22 mouse cellular contexts compared by ENCODE assay signal in genomic region chr11:86497356-86497755, GRCm38 (mm10). TPM values are rescaled to one million over a fixed set of nuclear protein-coding genes. Genes with fewer than 3 reads are reported as not detected.
DNase-seq lines count a peak whose midpoint lies in the region; ATAC-seq and TF ChIP-seq lines count a peak whose summit lies in the region.
"Had no signal": no experiment of that assay in that cellular context is flagged by ENCODE, and none has a peak within 500 bp of the region (broad histone marks: within the 10 kb centered on the region; RNA-seq: fewer than 3 reads in every experiment).

No protein-coding gene starts in this region.

- TF ChIP-seq POLR2A in CH12.LX (IDR thresholded peaks at IDR 0.05; ENCODE audit: low read depth, low read length) (peak; percentile 7; the same call in 1 of the 2 replicates), MEL (IDR thresholded peaks at IDR 0.05; ENCODE audit: control insufficient read depth in 1 of 2, insufficient read depth in 1 of 2, low read depth in 1 of 2, low read length in 2 of 2, poor library complexity in 1 of 2) (no peak)

- H3K79me2 ChIP-seq in CH12.LX (replicated peaks; ENCODE audit: control insufficient read depth, extremely low read depth, insufficient read depth, poor library complexity, severe bottlenecking), result no peaks in the 10 kb centered on the region
- no peaks in the 10 kb centered on the region for H3K79me2 ChIP-seq in MEL (ENCODE audit: control insufficient read depth, insufficient read depth, low read length, poor library complexity)

- H3K27ac ChIP-seq in CH12.LX (ENCODE audit: insufficient read depth, low read depth) (no peak overlapping the region), MEL (ENCODE audit: control insufficient read depth, low read depth, low read length) (no peak overlapping the region)

- TF ChIP-seq CTCF in CH12.LX (conservative IDR thresholded peaks at IDR 0.05 in 1 of 2, IDR thresholded peaks at IDR 0.05 in 1 of 2; ENCODE audit: low read depth in 2 of 2, low read length in 2 of 2) (no peak), MEL (IDR thresholded peaks at IDR 0.05 in 2 of 3, conservative IDR thresholded peaks at IDR 0.05 in 1 of 3; ENCODE audit: control insufficient read depth in 1 of 3, insufficient read depth in 1 of 3, low read depth in 2 of 3, low read length in 3 of 3, poor library complexity in 1 of 3, severe bottlenecking in 1 of 3) (no peak)

- TF ChIP-seq RAD21 in CH12.LX (IDR thresholded peaks at IDR 0.05; ENCODE audit: low read depth, low read length) (no peak), MEL (IDR thresholded peaks at IDR 0.05; ENCODE audit: low read depth, low read length) (no peak)

- dilution Hi-C loops in CH12.LX (cut with MboI; ENCODE audit: extremely low pct_ligation_motif_present, extremely low pct_unique_long_range_greater_than_20kb, low sequenced_read_pairs), result no loop called here

- DNase-seq in heart, adult 11 months, result peak; percentile 17
- no peak for DNase-seq in heart, postnatal 14 days
- DNase-seq in CH12.LX (ENCODE audit: extremely low read depth) (no peak), MEL (ENCODE audit: low read depth, low spot score) (peak; percentile 67)
- DNase-seq in cerebellum, postnatal 10 days, result no peak
- DNase-seq: adrenal gland, adult 2 months; adrenal gland, adult 8-10 months; adrenal gland, postnatal 10 days; adrenal gland, postnatal 14 days; adrenal gland, postnatal 25 days; adrenal gland, postnatal 36 days; B cell, adult 2 months; cerebellum, adult 11 months; cerebellum, adult 11-12 months; cerebellum, adult 18-20 months; cerebellum, adult 2 months; cerebellum, adult 8-10 months had no signal

- H3K4me3 ChIP-seq in CH12.LX (replicated peaks in 1 of 3; ENCODE audit: low read depth in 2 of 3, low read length in 2 of 3, poor library complexity in 1 of 3) (no peak overlapping the region), MEL (ENCODE audit: control insufficient read depth in 1 of 2, insufficient read depth in 1 of 2, low read depth in 2 of 2, low read length in 2 of 2) (no peak overlapping the region)

- H3K9me3 ChIP-seq in CH12.LX (replicated peaks; ENCODE audit: low read length), result no peaks in the 10 kb centered on the region
- no peaks in the 10 kb centered on the region for H3K9me3 ChIP-seq in MEL (replicated peaks; ENCODE audit: insufficient read depth, low read length)
- H3K9me3 ChIP-seq: G1E had no signal

- H3K4me1 ChIP-seq in CH12.LX (ENCODE audit: control insufficient read depth in 1 of 2, insufficient read depth in 2 of 2) (peaks cover 0 to 16% of the 10 kb centered on the region in 2 experiments; a peak in 2 of 4 replicates), MEL (ENCODE audit: control insufficient read depth in 1 of 2, insufficient read depth in 2 of 2, low read length in 2 of 2) (no peaks in the 10 kb centered on the region; a peak in 3 of 4 replicates)

- no peak overlapping the region for H3K4me2 ChIP-seq in CH12.LX (ENCODE audit: insufficient read depth, low read depth, poor library complexity, severe bottlenecking)

- TF ChIP-seq EP300 in CH12.LX (IDR thresholded peaks at IDR 0.05; ENCODE audit: low read length) (no peak), MEL (IDR thresholded peaks at IDR 0.05; ENCODE audit: low read depth in 1 of 2, low read length in 2 of 2) (peak; percentile 53 to 74; a peak in 3 of 4 replicates)

- H3K9ac ChIP-seq in CH12.LX (ENCODE audit: insufficient read depth, low read depth) (no peak overlapping the region), MEL (ENCODE audit: control insufficient read depth, low read depth, low read length, poor library complexity, severe bottlenecking) (no peak overlapping the region)

- in situ Hi-C loops in CH12.LX (cut with MboI; ENCODE audit: low pct_ligation_motif_present, low pct_unique_long_range_greater_than_20kb, low sequenced_read_pairs), result no loop called here

- H3K36me3 ChIP-seq in CH12.LX (replicated peaks in 1 of 2; ENCODE audit: control insufficient read depth in 1 of 2, insufficient read depth in 1 of 2, low read length in 1 of 2) (peaks cover 44 to 74% of the 10 kb centered on the region in 2 experiments), MEL (ENCODE audit: control insufficient read depth in 1 of 2, insufficient read depth in 2 of 2, low read length in 2 of 2) (peaks cover 18 to 25% of the 10 kb centered on the region in 2 experiments)

- no peaks in the 10 kb centered on the region for H3K27me3 ChIP-seq in CH12.LX (replicated peaks)
- H3K27me3 ChIP-seq in MEL (ENCODE audit: control insufficient read depth in 1 of 2, insufficient read depth in 2 of 2, low read length in 2 of 2), result no peaks in the 10 kb centered on the region
- H3K27me3 ChIP-seq: Patski had no signal

- ATAC-seq in granulocyte monocyte progenitor cell, adult 5-6 weeks (replicated peaks; ENCODE audit: poor library complexity, severe bottlenecking), result no peak
- ATAC-seq: activated CD4-positive, CD25-positive, alpha-beta regulatory T cell, adult 4 months; CD4-positive, CD25-positive, alpha-beta regulatory T cell, adult 4 months; Patski had no signal

- intact Hi-C loops in heart, postnatal 14 days (cut with DNase I), result no loop called here

TF ChIP-seq in CH12.LX, 34 proteins besides CTCF, POLR2A, EP300 and RAD21:
- TF ChIP-seq ETS1 (conservative IDR thresholded peaks at IDR 0.05; ENCODE audit: low read depth, low read length), result no peak
- no peak for TF ChIP-seq JUND (conservative IDR thresholded peaks at IDR 0.05; ENCODE audit: low read depth, low read length)
- no peak for TF ChIP-seq RCOR1 (conservative IDR thresholded peaks at IDR 0.05; ENCODE audit: low read depth, low read length)
- TF ChIP-seq NRF1 (IDR thresholded peaks at IDR 0.05; ENCODE audit: low read depth, low read length), result no peak
- TF ChIP-seq ZC3H11A (IDR thresholded peaks at IDR 0.05; ENCODE audit: low read depth, low read length), result no peak
- no peak for TF ChIP-seq MAZ (IDR thresholded peaks at IDR 0.05; ENCODE audit: low read depth, low read length)
- TF ChIP-seq MYC (IDR thresholded peaks at IDR 0.05; ENCODE audit: low read depth, low read length), result no peak
- TF ChIP-seq HCFC1 (IDR thresholded peaks at IDR 0.05; ENCODE audit: low read depth, low read length), result no peak

TF ChIP-seq in MEL, 35 proteins besides CTCF, POLR2A, EP300 and RAD21:
- TF ChIP-seq RCOR1 (IDR thresholded peaks at IDR 0.05; ENCODE audit: low read depth, low read length), result peak; percentile 90
- TF ChIP-seq GATA1 (IDR thresholded peaks at IDR 0.05; ENCODE audit: low read depth, low read length), result peak; percentile 53
- TF ChIP-seq TAL1 (IDR thresholded peaks at IDR 0.05; ENCODE audit: low read length), result no peak
- no peak for TF ChIP-seq MYC (IDR thresholded peaks at IDR 0.05; ENCODE audit: low read depth, low read length)
- 0 out of 2 replicates have a peak, but pooled peaks have one; percentile 28 for TF ChIP-seq TCF12 (IDR thresholded peaks at IDR 0.05; ENCODE audit: low read depth, low read length)
- TF ChIP-seq POLR2AphosphoS2 (IDR thresholded peaks at IDR 0.05; ENCODE audit: low read length), result no peak
- TF ChIP-seq ELF1 (IDR thresholded peaks at IDR 0.05; ENCODE audit: low read depth, low read length), result no peak
- TF ChIP-seq MAZ (IDR thresholded peaks at IDR 0.05; ENCODE audit: low read depth, low read length), result no peak
- no peak for TF ChIP-seq ZNF384 (IDR thresholded peaks at IDR 0.05; ENCODE audit: low read depth, low read length)
- no peak for TF ChIP-seq USF2 (IDR thresholded peaks at IDR 0.05; ENCODE audit: borderline replicate concordance in 1 of 2, insufficient read depth in 1 of 2, low read depth in 1 of 2, low read length in 2 of 2)
- TF ChIP-seq ETS1 (IDR thresholded peaks at IDR 0.05; ENCODE audit: low read depth, low read length), result peak; percentile 42; the same call in 1 of the 2 replicates

RNA-seq across cellular contexts. Expression of gene Rnft1, which starts 12.9 kb away (rescaled TPM):
- 10 to 100 TPM; 25.2 to 28.6 TPM for total RNA-seq in heart, postnatal 14 days (2021)
- total RNA-seq in CH12.LX (2012; rRNA removed) (34.9 and 41.3 TPM in 2 replicates), CH12.LX (2014; rRNA removed) (49.2 and 53.0 TPM in 2 replicates), MEL (2012; rRNA removed) (40.3 and 42.0 TPM in 2 replicates)
- polyA plus RNA-seq in CH12.LX (2012; ENCODE audit: insufficient read length, low read depth) (43.2 and 49.7 TPM in 2 replicates), MEL (2012; ENCODE audit: insufficient read depth in 1 of 2, insufficient read length in 2 of 2, low read depth in 1 of 2, low replicate concordance in 2 of 2, missing spikeins in 1 of 2) (10 to 100 TPM in 1 of 2 experiments, not detected in 1; 38.1 TPM)
- 16.3 and 19.8 TPM in 2 replicates for total RNA-seq in granulocyte monocyte progenitor cell, adult 5-6 weeks (2014; fragmentation: Nextera tagmentation)
- total RNA-seq in granulocyte monocyte progenitor cell, adult 5-6 weeks (2017), result 16.1 and 19.4 TPM in 2 replicates

RNA-seq across cellular contexts. Expression of gene Rps6kb1, which starts 47.2 kb away (rescaled TPM):
- total RNA-seq in heart, postnatal 14 days (2021), result 10 to 100 TPM; 22.5 to 24.4 TPM
- total RNA-seq in CH12.LX (2012; rRNA removed) (45.2 and 56.7 TPM in 2 replicates), CH12.LX (2014; rRNA removed) (76.9 and 79.9 TPM in 2 replicates), MEL (2012; rRNA removed) (39.3 and 39.8 TPM in 2 replicates)
- polyA plus RNA-seq in CH12.LX (2012; ENCODE audit: insufficient read length, low read depth) (110 and 152 TPM in 2 replicates), MEL (2012; ENCODE audit: insufficient read depth in 1 of 2, insufficient read length in 2 of 2, low read depth in 1 of 2, low replicate concordance in 2 of 2, missing spikeins in 1 of 2) (10 to 100 TPM; 49.4 to 73.6 TPM)
- total RNA-seq in granulocyte monocyte progenitor cell, adult 5-6 weeks (2014; fragmentation: Nextera tagmentation), result 29.5 and 30.5 TPM in 2 replicates
- total RNA-seq in granulocyte monocyte progenitor cell, adult 5-6 weeks (2017), result 38.2 and 54.1 TPM in 2 replicates

RNA-seq across cellular contexts. Expression of gene Tubd1, which starts 47.4 kb away (rescaled TPM):
- 1 to 10 TPM; 5.9 to 7.1 TPM for total RNA-seq in heart, postnatal 14 days (2021)
- total RNA-seq in CH12.LX (2012; rRNA removed) (11.9 and 14.3 TPM in 2 replicates), CH12.LX (2014; rRNA removed) (9.7 and 9.8 TPM in 2 replicates), MEL (2012; rRNA removed) (21.5 and 23.4 TPM in 2 replicates)
- polyA plus RNA-seq in CH12.LX (2012; ENCODE audit: insufficient read length, low read depth) (12.6 and 13.4 TPM in 2 replicates), MEL (2012; ENCODE audit: insufficient read depth in 1 of 2, insufficient read length in 2 of 2, low read depth in 1 of 2, low replicate concordance in 2 of 2, missing spikeins in 1 of 2) (10 to 100 TPM in 1 of 2 experiments, not detected in 1; 14.4 TPM)
- total RNA-seq in granulocyte monocyte progenitor cell, adult 5-6 weeks (2014; fragmentation: Nextera tagmentation), result 10.9 and 12.9 TPM in 2 replicates
- 10.3 and 11.5 TPM in 2 replicates for total RNA-seq in granulocyte monocyte progenitor cell, adult 5-6 weeks (2017)

Comparison
In these comparisons a context has a peak if more than half of its experiments do, and no peak if none do; other contexts are left out.
1. DNase-seq: peak in heart, adult 11 months (single experiment) and MEL (single experiment); none in heart, postnatal 14 days (0 of 2), CH12.LX (single experiment) and cerebellum, postnatal 10 days (0 of 2).